Mouse (Mus musculus) stomach, embryonic 15.5 days (tissue): ENCODE measurements around the gene Atp5j2. TPM values are rescaled to one million over a fixed set of nuclear protein-coding genes. Genes with fewer than 3 reads are reported as not detected.
A peak's percentile ranks its signal among the peaks of the same experiment; 100 is the strongest.
"Not testable (repeated sequence)": the region's sequence is repeated elsewhere in the genome, so short reads cannot be mapped to it uniquely, and the experiment has no call there.

ENCODE experiments used
- ATAC-seq: fragments of 200-750 bp; cut with Nextera tagmentation; 2 replicates; pipeline ENCODE4 v1.8.0; 2017; ENCODE audit warnings: low read depth, moderate number of reproducible peaks, moderate TSS enrichment; ENCODE audit not compliant: insufficient read depth, low FRiP score
- H3K27ac ChIP-seq: fragments of 300-500 bp; sonication (generic); 2 replicates; pipeline ENCODE4 v1.5.1; 2015; ENCODE audit warnings: mild to moderate bottlenecking, inconsistent platforms
- H3K27me3 ChIP-seq: fragments of 300-500 bp; sonication (generic); replicated peaks from 2 replicates; pipeline ENCODE4 v1.6.1; 2015; ENCODE audit warnings: inconsistent platforms
- H3K36me3 ChIP-seq: fragments of 300-500 bp; sonication (generic); 2 replicates; pipeline ENCODE4 v1.6.1; 2015; ENCODE audit warnings: inconsistent platforms
- H3K4me1 ChIP-seq: fragments of 300-500 bp; sonication (generic); 2 replicates; pipeline ENCODE4 v1.6.1; 2015; ENCODE audit warnings: inconsistent platforms
- H3K4me2 ChIP-seq: fragments of 300-500 bp; sonication (generic); 2 replicates; pipeline ENCODE4 v1.6.1; 2015; ENCODE audit warnings: mild to moderate bottlenecking, inconsistent platforms
- H3K4me3 ChIP-seq: fragments of 300-500 bp; sonication (generic); replicated peaks from 2 replicates; pipeline ENCODE4 v1.5.1; 2015; ENCODE audit warnings: inconsistent platforms
- H3K9ac ChIP-seq: fragments of 300-500 bp; sonication (generic); 2 replicates; pipeline ENCODE4 v1.6.1; 2015; ENCODE audit warnings: inconsistent platforms
- H3K9me3 ChIP-seq: fragments of 300-500 bp; sonication (generic); 2 replicates; pipeline ENCODE4 v1.6.1; 2016; ENCODE audit warnings: inconsistent platforms
- WGBS: fragments of 180-500 bp; shearing (Covaris S2); methylation state at CpG from one replicate; pipeline ENCODE4 v1.1.7; 2015; 5-methylcytosine and 5-hydroxymethylcytosine counted together
- polyA plus RNA-seq: library from polyadenylated mRNA; unstranded; fragments of >200 nt; fragmentation: Nextera tagmentation; extraction: Ambion mirVana; gene quantifications from 2 replicates; pipeline ENCODE4 v1.2.1, GENCODE M21; 2015

Atp5j2 gene
- polyA plus RNA-seq, 1 experiment from 2014 or later, result 678 TPM

GRCm38 (mm10) chr5:145217746-145218145 is 25.9 kb upstream of the Atp5j2 start:
- no peak overlapping the region for H3K4me2 ChIP-seq
- H3K27ac ChIP-seq, result no peak overlapping the region
- H3K9ac ChIP-seq, result no peak overlapping the region
- ATAC-seq, result 0 out of 2 replicates have a peak, but pooled peaks have one; percentile 54
- peaks cover 37% of the 10 kb centered on the region for H3K36me3 ChIP-seq
- WGBS, result 68% methylated on average over 6 of the region's 6 CpGs
- H3K9me3 ChIP-seq, result no peaks in the 10 kb centered on the region
- no peaks in the 10 kb centered on the region for H3K27me3 ChIP-seq
- no peaks in the 10 kb centered on the region for H3K4me1 ChIP-seq
- H3K4me3 ChIP-seq, result no peak overlapping the region

DNA sequence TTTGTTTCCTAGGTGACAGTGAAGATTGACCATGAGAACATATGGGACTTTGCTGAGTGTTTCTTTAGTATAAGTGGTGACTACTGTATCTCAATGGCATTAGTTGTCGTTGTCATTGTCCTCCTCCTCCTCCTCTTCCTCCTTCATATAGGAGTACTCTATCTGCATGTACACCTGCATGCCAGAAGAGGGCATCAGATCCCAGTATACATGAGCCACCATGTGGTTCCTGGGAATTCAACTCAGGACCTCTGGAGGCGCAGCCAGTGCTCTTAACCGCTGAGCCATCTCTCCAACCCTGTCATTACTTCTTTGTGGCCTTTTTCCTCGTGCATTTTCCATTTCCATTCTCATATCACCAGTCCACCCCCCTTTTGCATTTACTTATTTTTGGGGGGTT is 22.8 kb upstream of the Atp5j2 start:
- Histone ChIP-seq H3K36me3 (peaks cover 26% of the 10 kb centered on the region), H3K9me3 (no peaks in the 10 kb centered on the region), H3K4me1 (no peaks in the 10 kb centered on the region), H3K4me3 (no peak overlapping the region), H3K9ac (no peak overlapping the region), H3K4me2 (no peak overlapping the region), H3K27me3 (no peaks in the 10 kb centered on the region), H3K27ac (no peak overlapping the region)
- no peak for ATAC-seq
- WGBS, result 63% methylated on average over 4 of the region's 4 CpGs

DNA sequence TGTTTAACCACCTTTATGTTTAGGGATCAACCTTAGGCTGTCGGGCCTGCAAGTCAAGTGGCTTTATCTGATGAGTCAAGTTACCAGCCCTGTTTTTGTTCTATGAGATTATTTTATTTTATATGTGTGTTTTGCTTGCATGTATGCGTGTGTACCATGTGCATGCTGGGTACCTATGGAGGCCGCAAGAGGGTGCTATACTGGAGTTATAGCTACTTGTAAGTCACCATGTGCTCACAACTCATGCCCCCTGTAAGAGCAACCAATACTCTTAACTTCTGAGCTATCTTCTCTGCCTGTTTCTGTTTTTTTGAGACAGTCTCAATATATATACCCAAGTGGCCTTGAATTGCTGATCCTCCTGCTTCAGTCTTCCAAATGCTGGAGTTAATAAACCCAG is 21.6 kb upstream of the Atp5j2 start:
- no peak overlapping the region for H3K4me3 ChIP-seq
- ATAC-seq, result no peak
- no peak overlapping the region for H3K27ac ChIP-seq
- no peaks in the 10 kb centered on the region for H3K27me3 ChIP-seq
- H3K36me3 ChIP-seq, result peaks cover 22% of the 10 kb centered on the region
- H3K4me2 ChIP-seq, result no peak overlapping the region
- WGBS, result 95% methylated on average over 3 of the region's 3 CpGs
- H3K9me3 ChIP-seq, result no peaks in the 10 kb centered on the region
- no peak overlapping the region for H3K9ac ChIP-seq
- H3K4me1 ChIP-seq, result no peaks in the 10 kb centered on the region

DNA sequence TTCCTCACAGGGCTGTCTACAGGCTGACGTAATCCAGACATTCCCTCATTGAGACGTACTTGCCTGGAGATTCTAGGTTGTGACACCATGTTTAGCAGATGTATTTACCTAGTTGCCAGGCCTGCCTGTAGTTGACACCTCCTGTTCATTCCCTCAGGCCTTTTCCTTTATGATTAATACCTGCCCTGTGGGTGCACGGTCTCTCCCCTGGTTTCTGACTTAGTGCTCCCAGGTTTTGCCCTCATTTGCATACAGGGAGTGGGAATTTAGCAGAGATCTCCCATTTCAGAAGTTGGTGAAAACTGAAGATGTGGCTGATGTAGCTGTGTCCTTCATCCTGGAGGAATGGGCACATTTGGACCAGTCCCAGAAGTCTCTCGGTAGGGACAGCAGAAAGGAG is 20.4 kb upstream of the Atp5j2 start:
- WGBS, result 87% methylated on average over 4 of the region's 4 CpGs

GRCm38 (mm10) chr5:145211340-145211739 is 19.5 kb upstream of the Atp5j2 start:
- Histone ChIP-seq H3K4me1 (no peaks in the 10 kb centered on the region), H3K27ac (no peak overlapping the region), H3K9me3 (no peaks in the 10 kb centered on the region), H3K9ac (no peak overlapping the region), H3K4me2 (no peak overlapping the region), H3K27me3 (no peaks in the 10 kb centered on the region), H3K36me3 (peaks cover 25% of the 10 kb centered on the region; the same call in 1 of the 2 replicates), H3K4me3 (no peak overlapping the region)
- WGBS, result 95% methylated on average over 4 of the region's 4 CpGs
- no peak for ATAC-seq

More for the DNA sequence above, 20.4 kb upstream of the Atp5j2 start:
- Histone ChIP-seq H3K9me3 (no peaks in the 10 kb centered on the region), H3K4me3 (no peak overlapping the region), H3K27ac (no peak overlapping the region), H3K9ac (no peak overlapping the region), H3K27me3 (no peaks in the 10 kb centered on the region), H3K4me2 (no peak overlapping the region), H3K4me1 (no peaks in the 10 kb centered on the region), H3K36me3 (peaks cover 25% of the 10 kb centered on the region; the same call in 1 of the 2 replicates)
- no peak for ATAC-seq

GRCm38 (mm10) chr5:145208391-145208790 is 16.5 kb upstream of the Atp5j2 start:
- not testable (repeated sequence) for H3K4me1 ChIP-seq, H3K27ac ChIP-seq, H3K27me3 ChIP-seq, ATAC-seq, H3K4me3 ChIP-seq, H3K9me3 ChIP-seq, H3K4me2 ChIP-seq, H3K9ac ChIP-seq
- 45% methylated on average over 11 of the region's 11 CpGs for WGBS
- H3K36me3 ChIP-seq, result 0 out of 2 replicates have a peak, but pooled peaks cover 19% of the 10 kb centered on the region

- WGBS, result 82% methylated on average over 6 of the region's 6 CpGs
- Histone ChIP-seq H3K4me2 (no peak overlapping the region), H3K4me3 (no peak overlapping the region), H3K36me3 (0 out of 2 replicates have a peak, but pooled peaks cover 15% of the 10 kb centered on the region), H3K9ac (no peak overlapping the region), H3K27me3 (no peaks in the 10 kb centered on the region), H3K4me1 (peaks cover 8% of the 10 kb centered on the region), H3K9me3 (no peaks in the 10 kb centered on the region), H3K27ac (no peak overlapping the region)
- no peak for ATAC-seq
Observed at GRCm38 (mm10) chr5:145207954-145208353, 16.1 kb upstream of the Atp5j2 start.

DNA sequence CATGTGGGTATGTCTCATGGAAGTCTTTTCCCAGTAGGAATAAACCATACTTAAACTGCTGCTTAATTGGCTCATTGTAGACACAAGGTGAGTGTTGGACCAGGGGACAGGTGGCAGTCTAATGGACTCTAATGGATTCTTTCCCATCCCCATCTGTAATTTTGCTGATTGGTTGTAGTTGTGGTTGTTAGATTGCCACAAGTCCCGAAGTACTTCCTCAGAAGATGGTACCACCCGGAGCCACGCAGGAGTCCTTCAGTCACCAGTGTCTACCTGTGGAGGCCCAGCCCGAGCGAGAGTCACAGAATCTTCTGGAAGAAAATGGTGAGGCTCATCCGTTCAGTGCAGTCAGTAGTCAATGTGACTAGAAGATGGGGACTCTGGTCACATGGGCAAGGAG is 15.5 kb upstream of the Atp5j2 start:
- ATAC-seq, result no peak
- Histone ChIP-seq H3K9ac (no peak overlapping the region), H3K9me3 (no peaks in the 10 kb centered on the region), H3K36me3 (0 out of 2 replicates have a peak, but pooled peaks cover 12% of the 10 kb centered on the region), H3K4me1 (peaks cover 8% of the 10 kb centered on the region), H3K4me3 (no peak overlapping the region), H3K27ac (no peak overlapping the region), H3K4me2 (no peak overlapping the region), H3K27me3 (no peaks in the 10 kb centered on the region)
- 97% methylated on average over 6 of the region's 6 CpGs for WGBS

DNA sequence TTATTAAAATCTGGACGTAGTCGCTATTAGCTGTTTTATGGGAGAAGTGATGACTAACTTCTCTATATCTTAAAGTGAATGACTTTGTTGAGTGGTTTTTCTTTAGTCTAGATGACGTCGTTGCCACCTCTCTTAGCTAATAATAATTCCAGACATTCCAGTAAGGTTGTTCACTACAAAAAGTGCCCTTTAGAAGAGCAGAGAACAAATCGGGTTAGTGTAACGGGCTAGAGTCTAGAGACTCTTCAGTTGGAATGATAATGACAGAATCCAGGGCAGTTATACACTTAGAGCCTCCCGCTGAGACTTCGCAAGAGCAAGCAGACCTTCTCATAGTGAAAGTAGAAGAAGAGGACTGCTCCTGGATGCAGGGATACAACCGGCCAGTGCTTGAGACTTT is 13.2 kb upstream of the Atp5j2 start:
- ATAC-seq, result no peak
- Histone ChIP-seq H3K4me1 (peaks cover 17% of the 10 kb centered on the region), H3K36me3 (0 out of 2 replicates have a peak, but pooled peaks cover 6% of the 10 kb centered on the region), H3K4me2 (peak overlapping the region; percentile 75), H3K4me3 (peak overlapping the region; percentile 67), H3K9ac (peak overlapping the region; percentile 60; the same call in 1 of the 2 replicates), H3K9me3 (no peaks in the 10 kb centered on the region), H3K27ac (no peak overlapping the region), H3K27me3 (no peaks in the 10 kb centered on the region)
- WGBS, result 17% methylated on average over 9 of the region's 9 CpGs

GRCm38 (mm10) chr5:145203936-145204691 is 12.3 kb upstream of the Atp5j2 start, which contains the start of gene Zkscan5:
Zkscan5 (plus strand) TSS chr5:145204562.
- Histone ChIP-seq H3K27me3 (no peaks in the 10 kb centered on the region), H3K4me1 (peaks cover 17% of the 10 kb centered on the region), H3K27ac (peak within 1 kb of the TSS; percentile 93), H3K9ac (peak within 1 kb of the TSS; percentile 60), H3K4me2 (peak within 1 kb of the TSS; percentile 75), H3K36me3 (0 out of 2 replicates have a peak, but pooled peaks cover 6% of the 10 kb centered on the region), H3K9me3 (no peaks in the 10 kb centered on the region), H3K4me3 (peak within 1 kb of the TSS; percentile 67)
- ATAC-seq, result peak; percentile 98
- WGBS, result under 1% methylated on average over 22 of the region's 22 CpGs

GRCm38 (mm10) chr5:145202446-145202845 is 10.6 kb upstream of the Atp5j2 start:
- no peak overlapping the region for H3K4me3 ChIP-seq
- 0 out of 2 replicates have a peak, but pooled peaks cover 1% of the 10 kb centered on the region for H3K36me3 ChIP-seq
- H3K27ac ChIP-seq, result no peak overlapping the region
- no peak overlapping the region for H3K4me2 ChIP-seq
- H3K9me3 ChIP-seq, result no peaks in the 10 kb centered on the region
- H3K4me1 ChIP-seq, result peaks cover 17% of the 10 kb centered on the region
- H3K27me3 ChIP-seq, result no peaks in the 10 kb centered on the region
- no peak overlapping the region for H3K9ac ChIP-seq
- 54% methylated on average over 3 of the region's 3 CpGs for WGBS
- no peak for ATAC-seq

DNA sequence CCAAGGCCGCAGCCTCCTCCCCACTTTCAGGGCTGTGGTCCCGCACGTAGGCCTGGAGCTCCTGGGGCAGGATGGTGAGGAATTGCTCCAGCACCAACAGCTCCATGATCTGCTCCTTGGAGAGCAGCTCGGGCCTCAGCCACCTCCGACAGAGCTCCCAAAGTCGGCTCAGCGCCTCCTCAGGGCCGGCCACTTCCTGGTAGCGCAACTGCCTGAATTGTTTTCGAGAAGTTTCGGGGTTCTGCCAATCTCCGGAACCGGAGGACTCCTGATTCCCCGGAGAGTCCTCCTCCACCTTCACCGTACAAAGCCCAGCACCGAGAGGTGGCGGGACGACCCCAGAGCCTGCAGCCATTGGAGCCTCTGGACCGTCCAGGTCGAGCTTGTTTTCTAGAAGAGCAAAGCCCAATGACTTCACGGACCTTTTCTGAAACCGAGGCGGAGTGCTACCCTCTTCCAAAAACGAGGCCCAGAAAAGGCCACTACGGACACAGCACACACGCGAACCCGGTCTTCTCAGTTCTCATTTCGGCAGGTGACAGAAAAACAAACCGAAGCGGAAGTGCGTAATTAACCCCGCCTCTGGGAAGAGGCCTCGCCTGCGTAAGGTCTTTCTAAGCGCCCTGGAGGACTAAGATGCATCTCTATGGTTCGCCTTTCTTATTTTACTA is 9.6 kb upstream of the Atp5j2 start, which contains the start of gene Zkscan14:
Gene Zkscan14 (minus strand): TSS at position 548 of the 671 bp plus-strand sequence.
- Histone ChIP-seq H3K27ac (no peak within 1 kb of the TSS; the same call in 1 of the 2 replicates), H3K4me3 (peak within 1 kb of the TSS; percentile 76), H3K27me3 (no peaks in the 10 kb centered on the region), H3K36me3 (no peaks in the 10 kb centered on the region), H3K9me3 (no peaks in the 10 kb centered on the region), H3K4me1 (peaks cover 17% of the 10 kb centered on the region), H3K4me2 (peak within 1 kb of the TSS; percentile 90), H3K9ac (peak within 1 kb of the TSS; percentile 52)
- WGBS, result under 1% methylated on average over 37 of the region's 37 CpGs
- ATAC-seq, result peak; percentile 9; the same call in 1 of the 2 replicates
